Mouse (Mus musculus): ENCODE results near the gene Slfn5. TPM values are rescaled to one million over a fixed set of nuclear protein-coding genes. Genes with fewer than 3 reads are reported as not detected.

Slfn5 gene
- polyA plus RNA-seq, 1 experiment from 2014 or later = 0.86 TPM

Small RNAs within 50 kb of the gene (microRNA-seq; reads per million reads assigned to microRNA genes)
- not detected for gene Mir7679

Other genes starting within 250 kb of the Slfn5 start
- 0.29 and 0.39 TPM in 2 replicates for gene Cct6b, start 187.0 kb upstream of the Slfn5 start, polyA plus RNA-seq (2014; fragmentation: Nextera tagmentation; extraction: Ambion mirVana)
- 34.7 and 38.2 TPM in 2 replicates for gene Zfp830, start 187.0 kb upstream of the Slfn5 start, polyA plus RNA-seq (2014; fragmentation: Nextera tagmentation; extraction: Ambion mirVana)
- gene Lig3, start 170.2 kb upstream of the Slfn5 start, polyA plus RNA-seq (2014; fragmentation: Nextera tagmentation; extraction: Ambion mirVana) = 50.4 and 52.9 TPM in 2 replicates
- 10.2 and 11.9 TPM in 2 replicates for gene Rffl, start 80.1 kb upstream of the Slfn5 start, polyA plus RNA-seq (2014; fragmentation: Nextera tagmentation; extraction: Ambion mirVana)
- 14.8 and 17.9 TPM in 2 replicates for gene Rad51d, start 60.7 kb upstream of the Slfn5 start, polyA plus RNA-seq (2014; fragmentation: Nextera tagmentation; extraction: Ambion mirVana)
- 0.13 and 0.39 TPM in 2 replicates for gene Fndc8, start 59.2 kb upstream of the Slfn5 start, polyA plus RNA-seq (2014; fragmentation: Nextera tagmentation; extraction: Ambion mirVana)
- gene Nle1, start 42.9 kb upstream of the Slfn5 start, polyA plus RNA-seq (2014; fragmentation: Nextera tagmentation; extraction: Ambion mirVana) = 28.8 and 29.9 TPM in 2 replicates
- gene Unc45b, start 40.8 kb upstream of the Slfn5 start, polyA plus RNA-seq (2014; fragmentation: Nextera tagmentation; extraction: Ambion mirVana) = 7.5 and 8.3 TPM in 2 replicates
- 7.2 and 9.8 TPM in 2 replicates for gene Slfn9, start 40.5 kb downstream of the Slfn5 start, polyA plus RNA-seq (2014; fragmentation: Nextera tagmentation; extraction: Ambion mirVana)
- 0.14 and 0.19 TPM in 2 replicates for gene Slfn8, start 69.5 kb downstream of the Slfn5 start, polyA plus RNA-seq (2014; fragmentation: Nextera tagmentation; extraction: Ambion mirVana)
- gene Slfn2, start 113.8 kb downstream of the Slfn5 start, polyA plus RNA-seq (2014; fragmentation: Nextera tagmentation; extraction: Ambion mirVana) = 1.4 and 1.5 TPM in 2 replicates
- gene Slfn1, start 165.5 kb downstream of the Slfn5 start, polyA plus RNA-seq (2014; fragmentation: Nextera tagmentation; extraction: Ambion mirVana) = not detected in 2 replicates
- gene Slfn4, start 223.8 kb downstream of the Slfn5 start, polyA plus RNA-seq (2014; fragmentation: Nextera tagmentation; extraction: Ambion mirVana) = not detected in 2 replicates
- not detected in 2 replicates for gene Slfn3, start 240.0 kb downstream of the Slfn5 start, polyA plus RNA-seq (2014; fragmentation: Nextera tagmentation; extraction: Ambion mirVana)